Mouse (Mus musculus): ENCODE data around the gene Lrrc74b. TPM values are rescaled to one million over a fixed set of nuclear protein-coding genes. Genes with fewer than 3 reads are reported as not detected.

Lrrc74b gene
- polyA plus RNA-seq, 1 experiment, result 0.31 TPM

DNA sequence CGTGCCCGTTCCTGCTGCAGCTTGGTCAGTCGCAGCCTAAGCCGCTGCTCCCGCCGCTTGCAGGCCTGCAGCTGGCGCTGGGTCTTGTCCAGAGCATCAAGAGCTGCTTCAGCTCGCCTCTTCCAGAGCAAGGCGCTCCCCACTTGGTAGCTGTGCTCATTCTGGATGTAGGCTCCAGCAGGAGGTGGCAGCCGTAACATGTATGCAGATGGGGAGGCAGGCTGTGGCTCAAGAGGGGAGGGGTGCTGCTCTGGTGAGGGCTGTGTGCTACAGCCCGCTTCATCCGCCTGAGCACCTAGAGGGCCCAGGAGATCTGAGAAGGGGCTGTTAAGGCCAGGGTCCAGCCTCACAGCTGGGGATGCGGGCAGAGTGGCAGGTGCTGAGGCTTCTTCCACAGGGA is 32.8 kb downstream of the Lrrc74b start:
- TF ChIP-seq CTCF (IDR thresholded peaks at IDR 0.05; ENCODE audit: control insufficient read depth, insufficient read depth, insufficient replicate concordance, low read depth, low read length) (no peak), POLR2A (IDR thresholded peaks at IDR 0.05; ENCODE audit: control insufficient read depth, low read depth, low read length) (no peak)
- Histone ChIP-seq H3K27me3 (ENCODE audit: control insufficient read depth, insufficient read depth, low read length) (no peaks in the 10 kb centered on the region), H3K4me3 (ENCODE audit: control insufficient read depth, low read depth, low read length) (no peak overlapping the region), H3K4me1 (ENCODE audit: control insufficient read depth, insufficient read depth, low read length) (peaks cover 3% of the 10 kb centered on the region), H3K36me3 (ENCODE audit: control insufficient read depth, insufficient read depth, low read length) (no peaks in the 10 kb centered on the region; the same call in 1 of the 2 replicates), H3K27ac (ENCODE audit: control insufficient read depth, insufficient read depth, low read depth, low read length) (no peak overlapping the region)

DNA sequence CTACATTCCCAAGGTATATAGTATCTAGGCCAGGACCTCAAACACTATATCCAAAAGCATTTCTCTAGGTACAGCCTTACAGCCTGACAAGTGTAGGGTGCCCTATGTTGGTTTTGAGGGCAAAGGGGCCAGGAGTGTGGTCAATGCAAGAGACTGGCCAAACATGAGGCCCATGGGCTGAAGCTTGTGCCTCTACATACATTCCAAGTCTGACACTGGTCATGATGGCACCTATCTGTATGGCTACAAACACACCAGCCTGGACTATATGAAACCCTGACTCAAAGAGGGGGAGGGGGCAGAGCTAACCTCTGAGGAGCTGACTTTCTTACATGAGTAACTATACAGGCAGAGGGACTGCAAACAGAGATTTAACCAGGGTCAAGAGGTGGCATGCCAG is 33.4 kb downstream of the Lrrc74b start:
- TF ChIP-seq CTCF (IDR thresholded peaks at IDR 0.05; ENCODE audit: control insufficient read depth, insufficient read depth, insufficient replicate concordance, low read depth, low read length), result no peak
- no peak for TF ChIP-seq POLR2A (IDR thresholded peaks at IDR 0.05; ENCODE audit: control insufficient read depth, low read depth, low read length)
- no peak overlapping the region for H3K4me3 ChIP-seq (ENCODE audit: control insufficient read depth, low read depth, low read length)
- no peaks in the 10 kb centered on the region for H3K27me3 ChIP-seq (ENCODE audit: control insufficient read depth, insufficient read depth, low read length)
- H3K27ac ChIP-seq (ENCODE audit: control insufficient read depth, insufficient read depth, low read depth, low read length), result no peak overlapping the region
- H3K36me3 ChIP-seq (ENCODE audit: control insufficient read depth, insufficient read depth, low read length), result no peaks in the 10 kb centered on the region; the same call in 1 of the 2 replicates
- peaks cover 3% of the 10 kb centered on the region for H3K4me1 ChIP-seq (ENCODE audit: control insufficient read depth, insufficient read depth, low read length)

DNA sequence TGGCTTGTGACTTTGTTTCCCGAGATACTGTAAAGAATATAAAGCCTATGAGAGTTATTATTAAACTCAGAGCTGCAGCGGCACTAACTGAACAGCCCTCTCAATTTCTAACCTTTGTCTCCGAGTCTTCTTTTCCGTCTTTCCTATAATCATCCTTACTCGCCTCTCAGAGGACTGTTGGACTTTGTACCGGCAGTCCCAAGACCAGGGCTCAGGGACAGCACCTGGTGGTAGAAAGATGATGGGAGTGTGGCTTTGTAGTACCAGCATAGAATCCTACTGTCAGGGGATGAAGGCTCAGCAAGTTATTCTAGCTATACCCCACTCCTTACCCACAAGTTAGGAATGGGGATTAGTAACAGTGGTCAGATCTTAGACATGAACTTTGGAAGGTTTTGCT is 34.8 kb downstream of the Lrrc74b start:
- TF ChIP-seq POLR2A (IDR thresholded peaks at IDR 0.05; ENCODE audit: control insufficient read depth, low read depth, low read length) (no peak), CTCF (IDR thresholded peaks at IDR 0.05; ENCODE audit: control insufficient read depth, insufficient read depth, insufficient replicate concordance, low read depth, low read length) (no peak)
- Histone ChIP-seq H3K27ac (ENCODE audit: control insufficient read depth, insufficient read depth, low read depth, low read length) (no peak overlapping the region), H3K4me1 (ENCODE audit: control insufficient read depth, insufficient read depth, low read length) (peaks cover 3% of the 10 kb centered on the region), H3K4me3 (ENCODE audit: control insufficient read depth, low read depth, low read length) (no peak overlapping the region), H3K27me3 (ENCODE audit: control insufficient read depth, insufficient read depth, low read length) (no peaks in the 10 kb centered on the region), H3K36me3 (ENCODE audit: control insufficient read depth, insufficient read depth, low read length) (no peaks in the 10 kb centered on the region; the same call in none of the 2 replicates)

DNA sequence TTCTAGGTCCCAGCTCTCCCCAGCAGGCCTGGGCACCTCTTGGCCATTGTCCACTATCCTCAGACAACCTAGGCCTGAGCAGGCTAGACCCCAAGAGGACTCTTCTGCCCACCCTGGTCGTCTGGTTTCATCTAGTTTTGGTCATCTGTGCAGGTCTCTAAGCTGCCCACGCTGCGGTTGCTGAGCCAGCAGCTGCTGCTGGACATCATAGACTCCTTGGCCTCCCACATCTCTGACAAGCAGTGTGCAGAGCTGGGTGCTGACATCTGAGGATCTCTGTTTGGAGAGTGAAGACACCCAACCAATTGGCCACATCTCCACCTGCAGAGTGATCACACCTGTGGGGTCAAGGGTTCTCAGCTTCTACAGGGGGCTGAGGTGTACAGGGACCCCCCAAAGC is 35.5 kb downstream of the Lrrc74b start:
- no peaks in the 10 kb centered on the region for H3K27me3 ChIP-seq (ENCODE audit: control insufficient read depth, insufficient read depth, low read length)
- H3K36me3 ChIP-seq (ENCODE audit: control insufficient read depth, insufficient read depth, low read length), result no peaks in the 10 kb centered on the region; the same call in none of the 2 replicates
- H3K27ac ChIP-seq (ENCODE audit: control insufficient read depth, insufficient read depth, low read depth, low read length), result no peak overlapping the region
- no peak overlapping the region for H3K4me3 ChIP-seq (ENCODE audit: control insufficient read depth, low read depth, low read length)
- TF ChIP-seq POLR2A (IDR thresholded peaks at IDR 0.05; ENCODE audit: control insufficient read depth, low read depth, low read length) (no peak), CTCF (IDR thresholded peaks at IDR 0.05; ENCODE audit: control insufficient read depth, insufficient read depth, insufficient replicate concordance, low read depth, low read length) (no peak)
- peaks cover 3% of the 10 kb centered on the region for H3K4me1 ChIP-seq (ENCODE audit: control insufficient read depth, insufficient read depth, low read length)

- no peaks in the 10 kb centered on the region for H3K4me1 ChIP-seq (ENCODE audit: control insufficient read depth, insufficient read depth, low read length)
- TF ChIP-seq CTCF (IDR thresholded peaks at IDR 0.05; ENCODE audit: control insufficient read depth, insufficient read depth, insufficient replicate concordance, low read depth, low read length), result no peak
- TF ChIP-seq POLR2A (IDR thresholded peaks at IDR 0.05; ENCODE audit: control insufficient read depth, low read depth, low read length), result no peak
- H3K36me3 ChIP-seq (ENCODE audit: control insufficient read depth, insufficient read depth, low read length), result peaks cover 1% of the 10 kb centered on the region
- no peak overlapping the region for H3K4me3 ChIP-seq (ENCODE audit: control insufficient read depth, low read depth, low read length)
- no peak overlapping the region for H3K27ac ChIP-seq (ENCODE audit: control insufficient read depth, insufficient read depth, low read depth, low read length)
- no peaks in the 10 kb centered on the region for H3K27me3 ChIP-seq (ENCODE audit: control insufficient read depth, insufficient read depth, low read length)
These were observed 36.9 kb downstream of the Lrrc74b start for GRCm38 (mm10) chr16:17524156-17524555.

DNA sequence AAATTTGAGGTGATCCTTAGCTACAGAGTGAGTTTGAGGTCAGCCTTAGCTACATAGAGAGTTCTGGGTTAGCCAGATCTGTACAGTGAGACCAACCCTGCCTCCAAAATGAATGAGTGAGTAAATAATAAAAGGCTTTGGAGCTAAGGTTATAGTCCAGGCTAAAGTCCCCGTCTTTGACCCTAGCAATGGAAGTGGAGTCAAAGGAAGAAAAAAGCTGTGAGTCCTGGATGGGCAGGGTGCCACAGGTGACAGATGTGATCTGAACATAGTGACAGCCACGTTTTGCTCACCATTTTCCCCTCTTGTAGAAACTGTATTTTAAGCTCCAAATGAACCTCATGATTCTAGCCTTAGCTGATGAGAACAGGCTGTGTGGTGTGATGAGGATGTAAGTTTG is 42.1 kb downstream of the Lrrc74b start:
- Histone ChIP-seq H3K4me3 (ENCODE audit: control insufficient read depth, low read depth, low read length) (no peak overlapping the region), H3K27ac (ENCODE audit: control insufficient read depth, insufficient read depth, low read depth, low read length) (no peak overlapping the region), H3K27me3 (ENCODE audit: control insufficient read depth, insufficient read depth, low read length) (no peaks in the 10 kb centered on the region), H3K36me3 (ENCODE audit: control insufficient read depth, insufficient read depth, low read length) (peaks cover 3% of the 10 kb centered on the region), H3K4me1 (ENCODE audit: control insufficient read depth, insufficient read depth, low read length) (no peaks in the 10 kb centered on the region)
- TF ChIP-seq POLR2A (IDR thresholded peaks at IDR 0.05; ENCODE audit: control insufficient read depth, low read depth, low read length) (no peak), CTCF (IDR thresholded peaks at IDR 0.05; ENCODE audit: control insufficient read depth, insufficient read depth, insufficient replicate concordance, low read depth, low read length) (no peak)

GRCm38 (mm10) chr16:17511431-17511830 is 49.6 kb downstream of the Lrrc74b start:
- H3K4me1 ChIP-seq (ENCODE audit: control insufficient read depth, insufficient read depth, low read length), result peaks cover 5% of the 10 kb centered on the region
- no peak for TF ChIP-seq CTCF (IDR thresholded peaks at IDR 0.05; ENCODE audit: control insufficient read depth, insufficient read depth, insufficient replicate concordance, low read depth, low read length)
- TF ChIP-seq POLR2A (IDR thresholded peaks at IDR 0.05; ENCODE audit: control insufficient read depth, low read depth, low read length), result no peak
- H3K36me3 ChIP-seq (ENCODE audit: control insufficient read depth, insufficient read depth, low read length), result no peaks in the 10 kb centered on the region
- no peak overlapping the region for H3K27ac ChIP-seq (ENCODE audit: control insufficient read depth, insufficient read depth, low read depth, low read length)
- H3K4me3 ChIP-seq (ENCODE audit: control insufficient read depth, low read depth, low read length), result no peak overlapping the region
- no peaks in the 10 kb centered on the region for H3K27me3 ChIP-seq (ENCODE audit: control insufficient read depth, insufficient read depth, low read length)

- no peak overlapping the region for H3K4me3 ChIP-seq (ENCODE audit: control insufficient read depth, low read depth, low read length)
- no peaks in the 10 kb centered on the region for H3K36me3 ChIP-seq (ENCODE audit: control insufficient read depth, insufficient read depth, low read length)
- peaks cover 5% of the 10 kb centered on the region for H3K4me1 ChIP-seq (ENCODE audit: control insufficient read depth, insufficient read depth, low read length)
- TF ChIP-seq POLR2A (IDR thresholded peaks at IDR 0.05; ENCODE audit: control insufficient read depth, low read depth, low read length) (no peak), CTCF (IDR thresholded peaks at IDR 0.05; ENCODE audit: control insufficient read depth, insufficient read depth, insufficient replicate concordance, low read depth, low read length) (no peak)
- no peak overlapping the region for H3K27ac ChIP-seq (ENCODE audit: control insufficient read depth, insufficient read depth, low read depth, low read length)
- no peaks in the 10 kb centered on the region for H3K27me3 ChIP-seq (ENCODE audit: control insufficient read depth, insufficient read depth, low read length)
These were observed 50.4 kb downstream of the Lrrc74b start for GRCm38 (mm10) chr16:17510686-17511085.
